17 mouse cellular contexts compared by ENCODE assay signal in genomic region chr4:155577741-155578140, GRCm38 (mm10). TPM values are rescaled to one million over a fixed set of nuclear protein-coding genes. Genes with fewer than 3 reads are reported as not detected.
DNase-seq lines count a peak whose midpoint lies in the region; TF ChIP-seq lines count a peak whose summit lies in the region.
"Had no signal": no experiment of that assay in that cellular context is flagged by ENCODE, and none has a peak within 500 bp of the region (broad histone marks: within the 10 kb centered on the region; RNA-seq: fewer than 3 reads in every experiment).

No protein-coding gene starts in this region.

- WGBS in liver, adult 2 months, result 14% methylated on average over 5 of the region's 5 CpGs

- peaks cover 12% of the 10 kb centered on the region for H3K36me3 ChIP-seq in liver, adult 2 months (ENCODE audit: control insufficient read depth, insufficient read depth, low read length)
- H3K36me3 ChIP-seq in testis, adult 2 months (ENCODE audit: control insufficient read depth, insufficient read depth, low read length), result peaks cover 3% of the 10 kb centered on the region; the same call in 1 of the 2 replicates

- peak; percentile 30 to 78 for DNase-seq in adrenal gland, adult (ENCODE audit: inconsistent age in 2 of 2, low spot score in 1 of 2)
- DNase-seq in adrenal gland, postnatal 10 days, result no peak
- DNase-seq in liver, adult 2 months (ENCODE audit: extremely low read depth, low read depth, low spot score), result peak; percentile 79
- no peak for DNase-seq in liver
- DNase-seq in testis, postnatal 10 days (ENCODE audit: low spot score), result no peak
- DNase-seq in cerebellum, postnatal 36 days, result no peak
- DNase-seq: cerebellum, adult 11-12 months; cerebellum, adult 8-10 months; cerebellum, postnatal 10 days had no signal

- peak overlapping the region; percentile 32 for H3K9ac ChIP-seq in liver, adult 2 months (ENCODE audit: low read depth, low read length)
- H3K9ac ChIP-seq: forebrain, embryonic 13.5 days; heart, embryonic 12.5 days; heart, embryonic 15.5 days; hindbrain, embryonic 13.5 days had no signal

- no peak overlapping the region for H3K4me3 ChIP-seq in liver, adult 2 months (ENCODE audit: insufficient read depth, low read depth, low read length)
- no peak overlapping the region for H3K4me3 ChIP-seq in testis, adult 2 months (ENCODE audit: control insufficient read depth, low read depth, low read length)
- H3K4me3 ChIP-seq: forebrain, embryonic 10.5 days; forebrain, embryonic 13.5 days; heart, embryonic 12.5 days; heart, embryonic 15.5 days; hindbrain, embryonic 10.5 days; hindbrain, embryonic 13.5 days had no signal

- no peak for TF ChIP-seq CTCF in liver, adult 2 months (IDR thresholded peaks at IDR 0.05; ENCODE audit: low read depth, low read length)
- TF ChIP-seq CTCF in testis, adult 2 months (IDR thresholded peaks at IDR 0.05; ENCODE audit: control insufficient read depth, insufficient read depth, insufficient replicate concordance, low read depth, low read length), result no peak

- TF ChIP-seq POLR2A in liver, adult 2 months (IDR thresholded peaks at IDR 0.05; ENCODE audit: extremely low read depth, insufficient read depth, low read length), result no peak
- no peak for TF ChIP-seq POLR2A in testis, adult 2 months (IDR thresholded peaks at IDR 0.05; ENCODE audit: control insufficient read depth, low read depth, low read length)

- peak overlapping the region; percentile 89 for H3K27ac ChIP-seq in liver, adult 2 months (replicated peaks; ENCODE audit: insufficient read depth, low read depth, low read length)
- H3K27ac ChIP-seq in testis, adult 2 months (ENCODE audit: control insufficient read depth, insufficient read depth, low read depth, low read length), result peak overlapping the region; percentile 5
- H3K27ac ChIP-seq: forebrain, embryonic 10.5 days; forebrain, embryonic 13.5 days; heart, embryonic 15.5 days; hindbrain, embryonic 10.5 days; hindbrain, embryonic 13.5 days had no signal

- H3K27me3 ChIP-seq in liver, adult 2 months (ENCODE audit: control insufficient read depth, insufficient read depth, low read length), result no peaks in the 10 kb centered on the region
- H3K27me3 ChIP-seq in testis, adult 2 months (ENCODE audit: control insufficient read depth, insufficient read depth, low read length), result no peaks in the 10 kb centered on the region
- H3K27me3 ChIP-seq: forebrain, embryonic 13.5 days; heart, embryonic 12.5 days; heart, embryonic 15.5 days; hindbrain, embryonic 13.5 days; Patski had no signal

- peaks cover 18% of the 10 kb centered on the region; the same call in 1 of the 2 replicates for H3K79me2 ChIP-seq in liver, adult 2 months (ENCODE audit: control insufficient read depth, insufficient read depth, low read length)

- peaks cover 41% of the 10 kb centered on the region for H3K4me1 ChIP-seq in liver, adult 2 months (ENCODE audit: control insufficient read depth, insufficient read depth, low read length)
- H3K4me1 ChIP-seq in testis, adult 2 months (ENCODE audit: control insufficient read depth, insufficient read depth, low read length), result peaks cover 9% of the 10 kb centered on the region
- H3K4me1 ChIP-seq: forebrain, embryonic 10.5 days; forebrain, embryonic 13.5 days; heart, embryonic 12.5 days; hindbrain, embryonic 10.5 days; hindbrain, embryonic 13.5 days had no signal

RNA-seq across cellular contexts. Expression of gene Nadk, which starts 15.6 kb away (rescaled TPM):
- total RNA-seq in adrenal gland, postnatal 10 days (2021), result 100 to 1,000 TPM; 181 to 185 TPM
- 163 and 201 TPM in 2 replicates for total RNA-seq in liver, adult 2 months (2014; rRNA removed)
- 196 and 218 TPM in 2 replicates for polyA plus RNA-seq in liver, adult 2 months (2012; rRNA removed)
- 43.1 and 48.9 TPM in 2 replicates for polyA plus RNA-seq in testis, adult 2 months (2012; rRNA removed)

RNA-seq across cellular contexts. Expression of gene Slc35e2, which starts 23.5 kb away (rescaled TPM):
- 10 to 100 TPM; 25.2 to 26.7 TPM for total RNA-seq in adrenal gland, postnatal 10 days (2021)
- total RNA-seq in liver, adult 2 months (2014; rRNA removed), result 63.5 and 65.6 TPM in 2 replicates
- 18.5 and 19.8 TPM in 2 replicates for polyA plus RNA-seq in liver, adult 2 months (2012; rRNA removed)
- 3.2 and 3.5 TPM in 2 replicates for polyA plus RNA-seq in testis, adult 2 months (2012; rRNA removed)

RNA-seq across cellular contexts. Expression of gene Cdk11b, which starts 46.9 kb away (rescaled TPM):
- total RNA-seq in adrenal gland, postnatal 10 days (2021), result 10 to 100 TPM; 34.6 to 38.3 TPM
- 8.5 and 11.2 TPM in 2 replicates for total RNA-seq in liver, adult 2 months (2014; rRNA removed)
- polyA plus RNA-seq in liver, adult 2 months (2012; rRNA removed), result 8.8 and 10.6 TPM in 2 replicates
- polyA plus RNA-seq in testis, adult 2 months (2012; rRNA removed), result 23.6 and 29.9 TPM in 2 replicates

Comparison
In these comparisons a context has a peak if more than half of its experiments do, and no peak if none do; other contexts are left out.
1. DNase-seq: peak in adrenal gland, adult (2 of 2) and liver, adult 2 months (single experiment); none in adrenal gland, postnatal 10 days (single experiment), liver (single experiment), testis, postnatal 10 days (single experiment) and cerebellum, postnatal 36 days (0 of 2).